Mouse (Mus musculus): ENCODE measurements around the gene Sesn2. TPM values are rescaled to one million over a fixed set of nuclear protein-coding genes. Genes with fewer than 3 reads are reported as not detected.
"Not testable (repeated sequence)": the region's sequence is repeated elsewhere in the genome, so short reads cannot be mapped to it uniquely, and the experiment has no call there.

Sesn2 gene
- total RNA-seq, 2 experiments from 2014 or later, result 2.9 to 3.4 TPM

GRCm38 (mm10) chr4:132484820-132485219, 25.5 kb downstream of the Sesn2 start:
- ATAC-seq (replicated peaks; ENCODE audit: poor library complexity, severe bottlenecking), result no peak

GRCm38 (mm10) chr4:132484231-132484630, 26.1 kb downstream of the Sesn2 start:
- no peak for ATAC-seq (replicated peaks; ENCODE audit: poor library complexity, severe bottlenecking)

GRCm38 (mm10) chr4:132482956-132483608, 27.2 kb downstream of the Sesn2 start:
- ATAC-seq (replicated peaks; ENCODE audit: poor library complexity, severe bottlenecking), result no peak

GRCm38 (mm10) chr4:132482104-132482503, 28.2 kb downstream of the Sesn2 start:
- not testable (repeated sequence) for ATAC-seq (replicated peaks; ENCODE audit: poor library complexity, severe bottlenecking)

- ATAC-seq (replicated peaks; ENCODE audit: poor library complexity, severe bottlenecking), result no peak
Observed at GRCm38 (mm10) chr4:132477833-132478232, 32.5 kb downstream of the Sesn2 start.

GRCm38 (mm10) chr4:132475895-132476878, 34.1 kb downstream of the Sesn2 start:
- peak; percentile 89 for ATAC-seq (replicated peaks; ENCODE audit: poor library complexity, severe bottlenecking)

- ATAC-seq (replicated peaks; ENCODE audit: poor library complexity, severe bottlenecking), result peak; percentile 64
Observed at GRCm38 (mm10) chr4:132474631-132475030, 35.7 kb downstream of the Sesn2 start.

GRCm38 (mm10) chr4:132473411-132473810, 36.9 kb downstream of the Sesn2 start:
- ATAC-seq (replicated peaks; ENCODE audit: poor library complexity, severe bottlenecking), result no peak

- no peak for ATAC-seq (replicated peaks; ENCODE audit: poor library complexity, severe bottlenecking)
Observed at GRCm38 (mm10) chr4:132469873-132470272, 40.4 kb downstream of the Sesn2 start.

GRCm38 (mm10) chr4:132464255-132464613, 46.1 kb downstream of the Sesn2 start:
- no peak for ATAC-seq (replicated peaks; ENCODE audit: poor library complexity, severe bottlenecking)

GRCm38 (mm10) chr4:132463430-132464254, 46.7 kb downstream of the Sesn2 start, which contains the start of gene Med18:
Gene Med18, minus strand, starts transcription at chr4:132463921.
- ATAC-seq (replicated peaks; ENCODE audit: poor library complexity, severe bottlenecking), result peak; percentile 96

- no peak for ATAC-seq (replicated peaks; ENCODE audit: poor library complexity, severe bottlenecking)
Observed at GRCm38 (mm10) chr4:132462836-132463235, 47.5 kb downstream of the Sesn2 start.

- no peak for ATAC-seq (replicated peaks; ENCODE audit: poor library complexity, severe bottlenecking)
Observed at GRCm38 (mm10) chr4:132460225-132460624, 50.1 kb downstream of the Sesn2 start.

GRCm38 (mm10) chr4:132455561-132455960, 54.7 kb downstream of the Sesn2 start:
- no peak for ATAC-seq (replicated peaks; ENCODE audit: poor library complexity, severe bottlenecking)

- ATAC-seq (replicated peaks; ENCODE audit: poor library complexity, severe bottlenecking), result no peak
Observed at GRCm38 (mm10) chr4:132455146-132455545, 55.2 kb downstream of the Sesn2 start.

- ATAC-seq (replicated peaks; ENCODE audit: poor library complexity, severe bottlenecking), result no peak
Observed at GRCm38 (mm10) chr4:132454216-132454615, 56.1 kb downstream of the Sesn2 start.

- no peak for ATAC-seq (replicated peaks; ENCODE audit: poor library complexity, severe bottlenecking)
Observed at GRCm38 (mm10) chr4:132449778-132450177, 60.5 kb downstream of the Sesn2 start.

GRCm38 (mm10) chr4:132446105-132446504, 64.2 kb downstream of the Sesn2 start:
- ATAC-seq (replicated peaks; ENCODE audit: poor library complexity, severe bottlenecking), result no peak

- no peak for ATAC-seq (replicated peaks; ENCODE audit: poor library complexity, severe bottlenecking)
Observed at GRCm38 (mm10) chr4:132444516-132444915, 65.8 kb downstream of the Sesn2 start.
